Mouse (Mus musculus) heart, embryonic 13.5 days (tissue): ENCODE results near the gene Plvap. TPM values are rescaled to one million over a fixed set of nuclear protein-coding genes. Genes with fewer than 3 reads are reported as not detected.

Experiments
- ATAC-seq: fragments of 200-750 bp; cut with Nextera tagmentation; 2 replicates; pipeline ENCODE4 v1.8.0; 2017; ENCODE audit warnings: moderate TSS enrichment; ENCODE audit not compliant: insufficient number of reproducible peaks, low FRiP score, low TSS enrichment; ENCODE audit errors: extremely low read depth
- H3K27ac ChIP-seq: fragments of 300-500 bp; sonication (generic); replicated peaks from 2 replicates; pipeline ENCODE4 v1.5.1; 2015; ENCODE audit warnings: moderate library complexity, mild to moderate bottlenecking, inconsistent platforms
- H3K27me3 ChIP-seq: fragments of 300-500 bp; sonication (generic); replicated peaks from 2 replicates; pipeline ENCODE4 v1.6.1; 2015; ENCODE audit warnings: mild to moderate bottlenecking, inconsistent platforms
- H3K36me3 ChIP-seq: fragments of 300-500 bp; sonication (generic); 2 replicates; pipeline ENCODE4 v1.6.1; 2015; ENCODE audit warnings: mild to moderate bottlenecking, inconsistent platforms
- H3K4me1 ChIP-seq: fragments of 300-500 bp; sonication (generic); 2 replicates; pipeline ENCODE4 v1.6.1; 2015; ENCODE audit warnings: inconsistent platforms
- H3K4me2 ChIP-seq: fragments of 300-500 bp; sonication (generic); 2 replicates; pipeline ENCODE4 v1.6.1; 2015; ENCODE audit warnings: inconsistent platforms, mild to moderate bottlenecking, moderate library complexity
- H3K4me3 ChIP-seq: fragments of 300-500 bp; sonication (generic); 2 replicates; pipeline ENCODE4 v1.5.1; 2015; ENCODE audit warnings: moderate library complexity, mild to moderate bottlenecking, inconsistent platforms
- H3K9ac ChIP-seq: fragments of 300-500 bp; sonication (generic); 2 replicates; pipeline ENCODE4 v1.6.1; 2015; ENCODE audit warnings: inconsistent platforms, mild to moderate bottlenecking, moderate library complexity
- H3K9me3 ChIP-seq: fragments of 300-500 bp; sonication (generic); 2 replicates; pipeline ENCODE4 v1.6.1; 2016; ENCODE audit warnings: inconsistent platforms
- WGBS: fragments of 180-500 bp; shearing (Covaris S2); methylation state at CpG from one replicate; pipeline ENCODE4 v1.1.7; 2015; ENCODE audit warnings: mixed read lengths; 5-methylcytosine and 5-hydroxymethylcytosine counted together
- polyA plus RNA-seq: library from polyadenylated mRNA; unstranded; fragments of >200 nt; fragmentation: Nextera tagmentation; extraction: Ambion mirVana; gene quantifications from 2 replicates; pipeline ENCODE4 v1.2.1, GENCODE M21; 2015

Gene Plvap
- polyA plus RNA-seq, 1 experiment from 2014 or later, result 135 TPM

DNA sequence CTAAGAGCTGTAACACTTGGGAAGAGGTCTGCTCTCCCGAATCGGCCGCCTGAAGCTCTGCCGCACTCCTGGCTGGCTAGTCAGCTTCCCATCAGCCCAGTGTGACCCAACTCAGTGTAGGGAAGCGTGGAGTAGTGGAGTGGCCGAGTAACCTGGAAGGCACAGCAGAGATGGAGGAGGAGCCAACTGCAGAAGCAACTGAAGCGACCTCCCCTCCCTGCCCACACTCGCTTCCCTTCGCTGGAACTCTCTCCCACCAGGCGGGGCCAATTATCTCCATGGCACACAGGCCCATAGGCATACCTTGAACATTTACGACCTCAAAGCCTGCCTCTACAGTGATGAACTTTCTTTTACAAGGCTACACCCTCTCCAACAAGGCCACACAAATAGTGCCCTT lies 59.8 kb downstream of the Plvap start:
- H3K4me3 ChIP-seq, result no peak overlapping the region
- no peak overlapping the region for H3K9ac ChIP-seq
- H3K36me3 ChIP-seq, result peaks cover 2% of the 10 kb centered on the region
- no peak overlapping the region for H3K27ac ChIP-seq
- H3K27me3 ChIP-seq, result peaks cover 12% of the 10 kb centered on the region
- 0 out of 2 replicates have a peak, but pooled peaks cover under 1% of the 10 kb centered on the region for H3K4me1 ChIP-seq
- no peak overlapping the region for H3K4me2 ChIP-seq
- no peaks in the 10 kb centered on the region for H3K9me3 ChIP-seq
- ATAC-seq, result no peak
- WGBS, result 49% methylated on average over 11 of the region's 11 CpGs

GRCm38 (mm10) chr8:71451337-71451736 lies 60.2 kb downstream of the Plvap start:
- H3K36me3 ChIP-seq, result no peaks in the 10 kb centered on the region
- H3K27ac ChIP-seq, result no peak overlapping the region
- WGBS, result 54% methylated on average over 4 of the region's 4 CpGs
- H3K4me1 ChIP-seq, result no peaks in the 10 kb centered on the region
- ATAC-seq, result no peak
- no peak overlapping the region for H3K4me3 ChIP-seq
- peaks cover 12% of the 10 kb centered on the region for H3K27me3 ChIP-seq
- H3K4me2 ChIP-seq, result no peak overlapping the region
- H3K9ac ChIP-seq, result no peak overlapping the region
- H3K9me3 ChIP-seq, result no peaks in the 10 kb centered on the region

Other genes with a start within 250 kb of the Plvap start
- gene Myo9b, start 239.0 kb downstream of the Plvap start, polyA plus RNA-seq, result 14.5 and 16.3 TPM in 2 replicates
- gene Haus8, start 238.8 kb downstream of the Plvap start, polyA plus RNA-seq, result 126 and 154 TPM in 2 replicates
- gene Use1, start 144.9 kb downstream of the Plvap start, polyA plus RNA-seq, result 69.1 and 78.1 TPM in 2 replicates
- 4.3 and 4.4 TPM in 2 replicates for gene Ocel1, start 140.5 kb downstream of the Plvap start, polyA plus RNA-seq
- 36.6 and 40.9 TPM in 2 replicates for gene Nr2f6, start 129.8 kb downstream of the Plvap start, polyA plus RNA-seq
- gene Ushbp1, start 116.0 kb downstream of the Plvap start, polyA plus RNA-seq, result 9.2 and 10.2 TPM in 2 replicates
- gene Babam1, start 114.9 kb downstream of the Plvap start, polyA plus RNA-seq, result 89.7 and 91.8 TPM in 2 replicates
- 27.6 and 29.4 TPM in 2 replicates for gene Ankle1, start 105.7 kb downstream of the Plvap start, polyA plus RNA-seq
- gene Abhd8, start 48.1 kb downstream of the Plvap start, polyA plus RNA-seq, result 33.0 and 35.5 TPM in 2 replicates
- gene Mrpl34, start 46.8 kb downstream of the Plvap start, polyA plus RNA-seq, result 165 and 186 TPM in 2 replicates
- gene Dda1, start 42.6 kb downstream of the Plvap start, polyA plus RNA-seq, result 75.6 and 87.1 TPM in 2 replicates
- gene Ano8, start 25.8 kb downstream of the Plvap start, polyA plus RNA-seq, result 0.63 and 0.78 TPM in 2 replicates
- 11.6 and 12.6 TPM in 2 replicates for gene Gtpbp3, start 23.6 kb downstream of the Plvap start, polyA plus RNA-seq
- 0.48 and 0.65 TPM in 2 replicates for gene Ccdc194, start 14.0 kb upstream of the Plvap start, polyA plus RNA-seq
- gene Bst2, start 25.7 kb upstream of the Plvap start, polyA plus RNA-seq, result 34.0 and 39.5 TPM in 2 replicates
- 58.8 and 59.5 TPM in 2 replicates for gene Mvb12a, start 31.2 kb upstream of the Plvap start, polyA plus RNA-seq
- 0.27 and 0.41 TPM in 2 replicates for gene Tmem221, start 47.1 kb upstream of the Plvap start, polyA plus RNA-seq
- gene Nxnl1, start 54.8 kb upstream of the Plvap start, polyA plus RNA-seq, result not detected in 2 replicates
- 18.2 and 18.3 TPM in 2 replicates for gene Slc27a1, start 57.1 kb upstream of the Plvap start, polyA plus RNA-seq
- gene Pgls, start 80.4 kb upstream of the Plvap start, polyA plus RNA-seq, result 169 and 172 TPM in 2 replicates
- gene Fam129c, start 85.9 kb upstream of the Plvap start, polyA plus RNA-seq, result 1.2 and 1.8 TPM in 2 replicates
- 54.8 and 58.3 TPM in 2 replicates for gene Colgalt1, start 99.2 kb upstream of the Plvap start, polyA plus RNA-seq
- gene Unc13a, start 160.0 kb upstream of the Plvap start, polyA plus RNA-seq, result 0.39 and 0.40 TPM in 2 replicates
- gene Jak3, start 164.5 kb upstream of the Plvap start, polyA plus RNA-seq, result 7.6 and 7.7 TPM in 2 replicates
- gene Insl3, start 177.5 kb upstream of the Plvap start, polyA plus RNA-seq, result 1.5 and 2.1 TPM in 2 replicates
- 2.8 and 3.3 TPM in 2 replicates for gene B3gnt3, start 190.0 kb upstream of the Plvap start, polyA plus RNA-seq
- 1.7 and 2.3 TPM in 2 replicates for gene Fcho1, start 214.0 kb upstream of the Plvap start, polyA plus RNA-seq